Mouse (Mus musculus): ENCODE results near the gene Rbfox3.

Gene Rbfox3

GRCm38 (mm10) chr11:118712761-118713160 is 198.6 kb downstream of the Rbfox3 start:
- no peak for DNase-seq

- DNase-seq = no peak
Measured at GRCm38 (mm10) chr11:118712058-118712457, 199.3 kb downstream of the Rbfox3 start.

GRCm38 (mm10) chr11:118710035-118710434 is 201.4 kb downstream of the Rbfox3 start:
- DNase-seq = no peak

- DNase-seq = no peak
Measured at GRCm38 (mm10) chr11:118696226-118696930, 215.0 kb downstream of the Rbfox3 start.

- no peak for DNase-seq
Measured at GRCm38 (mm10) chr11:118693276-118693675, 218.1 kb downstream of the Rbfox3 start.

- DNase-seq = no peak
Measured at GRCm38 (mm10) chr11:118690262-118690661, 221.1 kb downstream of the Rbfox3 start.

- peak; percentile 5 for DNase-seq
Measured at GRCm38 (mm10) chr11:118685397-118685796, 226.0 kb downstream of the Rbfox3 start.

GRCm38 (mm10) chr11:118684665-118685064 is 226.7 kb downstream of the Rbfox3 start:
- no peak for DNase-seq

- no peak for DNase-seq
Measured at GRCm38 (mm10) chr11:118680699-118681098, 230.7 kb downstream of the Rbfox3 start.

- DNase-seq = no peak
Measured at GRCm38 (mm10) chr11:118679736-118680410, 231.5 kb downstream of the Rbfox3 start.

- no peak for DNase-seq
Measured at GRCm38 (mm10) chr11:118678515-118679104, 232.8 kb downstream of the Rbfox3 start.

- no peak for DNase-seq
Measured at GRCm38 (mm10) chr11:118677277-118677676, 234.1 kb downstream of the Rbfox3 start.

GRCm38 (mm10) chr11:118676364-118676763 is 235.0 kb downstream of the Rbfox3 start:
- no peak for DNase-seq

- no peak for DNase-seq
Measured at GRCm38 (mm10) chr11:118671958-118672357, 239.4 kb downstream of the Rbfox3 start.

- peak; percentile 66 for DNase-seq
Measured at GRCm38 (mm10) chr11:118671216-118671615, 240.2 kb downstream of the Rbfox3 start.

- peak; percentile 4 for DNase-seq
Measured at GRCm38 (mm10) chr11:118669820-118670219, 241.6 kb downstream of the Rbfox3 start.

- peak; percentile 40 for DNase-seq
Measured at GRCm38 (mm10) chr11:118668351-118668750, 243.0 kb downstream of the Rbfox3 start.

- DNase-seq = peak; percentile 65
Measured at GRCm38 (mm10) chr11:118667946-118668345, 243.5 kb downstream of the Rbfox3 start.

GRCm38 (mm10) chr11:118666172-118666571 is 245.2 kb downstream of the Rbfox3 start:
- DNase-seq = peak; percentile 49

GRCm38 (mm10) chr11:118663305-118663704 is 248.1 kb downstream of the Rbfox3 start:
- no peak for DNase-seq

- peak; percentile 12 for DNase-seq
Measured at GRCm38 (mm10) chr11:118659305-118659704, 252.1 kb downstream of the Rbfox3 start.

GRCm38 (mm10) chr11:118655833-118656232 is 255.6 kb downstream of the Rbfox3 start:
- no peak for DNase-seq

GRCm38 (mm10) chr11:118653521-118654318 is 257.7 kb downstream of the Rbfox3 start:
- DNase-seq = no peak

Measured in kidney, adult 9 months (tissue).